Mouse (Mus musculus): Measurements from ENCODE around the gene Gria1.

The Gria1 gene

GRCm38 (mm10) chr11:57062441-57062840 is 51.3 kb downstream of the Gria1 start:
- DNase-seq (ENCODE audit: low spot score), result no peak

- no peak for DNase-seq (ENCODE audit: low spot score)
Measured at GRCm38 (mm10) chr11:57070196-57070901, 59.2 kb downstream of the Gria1 start.

GRCm38 (mm10) chr11:57072171-57072570 is 61.0 kb downstream of the Gria1 start:
- no peak for DNase-seq (ENCODE audit: low spot score)

GRCm38 (mm10) chr11:57079423-57079822 is 68.2 kb downstream of the Gria1 start:
- no peak for DNase-seq (ENCODE audit: low spot score)

GRCm38 (mm10) chr11:57089527-57089926 is 78.3 kb downstream of the Gria1 start:
- DNase-seq (ENCODE audit: low spot score), result no peak

- DNase-seq (ENCODE audit: low spot score), result no peak
Measured at GRCm38 (mm10) chr11:57090705-57091104, 79.5 kb downstream of the Gria1 start.

- no peak for DNase-seq (ENCODE audit: low spot score)
Measured at GRCm38 (mm10) chr11:57091276-57091914, 80.2 kb downstream of the Gria1 start.

- DNase-seq (ENCODE audit: low spot score), result peak; percentile 6
Measured at GRCm38 (mm10) chr11:57100491-57100890, 89.3 kb downstream of the Gria1 start.

- no peak for DNase-seq (ENCODE audit: low spot score)
Measured at GRCm38 (mm10) chr11:57103751-57104254, 92.6 kb downstream of the Gria1 start.

- no peak for DNase-seq (ENCODE audit: low spot score)
Measured at GRCm38 (mm10) chr11:57105683-57106082, 94.5 kb downstream of the Gria1 start.

- DNase-seq (ENCODE audit: low spot score), result peak; percentile 3
Measured at GRCm38 (mm10) chr11:57112386-57112785, 101.2 kb downstream of the Gria1 start.

- no peak for DNase-seq (ENCODE audit: low spot score)
Measured at GRCm38 (mm10) chr11:57114410-57114809, 103.2 kb downstream of the Gria1 start.

- DNase-seq (ENCODE audit: low spot score), result no peak
Measured at GRCm38 (mm10) chr11:57127066-57127465, 115.9 kb downstream of the Gria1 start.

- DNase-seq (ENCODE audit: low spot score), result no peak
Measured at GRCm38 (mm10) chr11:57140162-57140780, 129.1 kb downstream of the Gria1 start.

GRCm38 (mm10) chr11:57143681-57144080 is 132.5 kb downstream of the Gria1 start:
- no peak for DNase-seq (ENCODE audit: low spot score)

GRCm38 (mm10) chr11:57145192-57145591 is 134.0 kb downstream of the Gria1 start:
- no peak for DNase-seq (ENCODE audit: low spot score)

GRCm38 (mm10) chr11:57145704-57146103 is 134.5 kb downstream of the Gria1 start:
- no peak for DNase-seq (ENCODE audit: low spot score)

- no peak for DNase-seq (ENCODE audit: low spot score)
Measured at GRCm38 (mm10) chr11:57151674-57152073, 140.5 kb downstream of the Gria1 start.

- DNase-seq (ENCODE audit: low spot score), result no peak
Measured at GRCm38 (mm10) chr11:57154998-57155397, 143.8 kb downstream of the Gria1 start.

- no peak for DNase-seq (ENCODE audit: low spot score)
Measured at GRCm38 (mm10) chr11:57159412-57159811, 148.2 kb downstream of the Gria1 start.

GRCm38 (mm10) chr11:57160076-57160475 is 148.9 kb downstream of the Gria1 start:
- no peak for DNase-seq (ENCODE audit: low spot score)

GRCm38 (mm10) chr11:57162931-57163330 is 151.7 kb downstream of the Gria1 start:
- DNase-seq (ENCODE audit: low spot score), result no peak

- DNase-seq (ENCODE audit: low spot score), result no peak
Measured at GRCm38 (mm10) chr11:57170058-57170457, 158.9 kb downstream of the Gria1 start.

Measured in urinary bladder, postnatal 14 days (tissue).